Mouse (Mus musculus) ES-Bruce4 (cell line): ENCODE measurements around the gene Relb. TPM values are rescaled to one million over a fixed set of nuclear protein-coding genes. Genes with fewer than 3 reads are reported as not detected.
A peak's percentile ranks its signal among the peaks of the same experiment; 100 is the strongest.

Source experiments
- H3K27ac ChIP-seq: 2 replicates; pipeline ENCODE4 v1.5.1; 2012; ENCODE audit warnings: low read length, inconsistent platforms; ENCODE audit not compliant: insufficient read depth
- H3K27me3 ChIP-seq: 2 replicates; pipeline ENCODE4 v1.6.1; 2012; ENCODE audit warnings: mild to moderate bottlenecking, low read length, inconsistent platforms; ENCODE audit not compliant: control insufficient read depth, poor library complexity, insufficient read depth, severe bottlenecking
- H3K36me3 ChIP-seq: 2 replicates; pipeline ENCODE4 v1.6.1; 2012; ENCODE audit warnings: inconsistent platforms, mild to moderate bottlenecking, low read length, moderate library complexity; ENCODE audit not compliant: control insufficient read depth, poor library complexity, insufficient read depth, severe bottlenecking
- H3K4me1 ChIP-seq: one replicate; pipeline ENCODE4 v1.8.1; 2011; ENCODE audit warnings: low read length; ENCODE audit not compliant: control insufficient read depth, insufficient read depth
- H3K4me3 ChIP-seq: 2 replicates; pipeline ENCODE4 v1.5.1; 2011; ENCODE audit warnings: low read depth, mild to moderate bottlenecking, low read length
- H3K9ac ChIP-seq: 2 replicates; pipeline ENCODE4 v1.6.1; 2012; ENCODE audit warnings: low read depth, mild to moderate bottlenecking, inconsistent platforms; ENCODE audit not compliant: poor library complexity, severe bottlenecking
- H3K9me3 ChIP-seq: replicated peaks from 2 replicates; pipeline ENCODE4 v1.6.1; 2012; ENCODE audit warnings: mild to moderate bottlenecking, low read length, inconsistent platforms; ENCODE audit not compliant: control insufficient read depth, poor library complexity, insufficient read depth, severe bottlenecking
- CTCF ChIP-seq: IDR thresholded peaks from one replicate; pipeline ENCODE4 v1.8.1; 2011; ENCODE audit warnings: low read depth, low read length
- EP300 ChIP-seq: IDR thresholded peaks from 2 replicates; pipeline ENCODE4 v1.6.1; 2011; ENCODE audit warnings: low read depth, low read length; ENCODE audit not compliant: insufficient read depth
- POLR2A ChIP-seq: IDR thresholded peaks from one replicate; pipeline ENCODE4 v1.8.1; 2011; ENCODE audit warnings: low read length; ENCODE audit not compliant: insufficient read depth
- polyA plus RNA-seq: library from polyadenylated mRNA; stranded (reverse); fragments of >200 nt; gene quantifications from 2 replicates; pipeline ENCODE4 v1.2.4, GENCODE M21; 2011; ENCODE audit warnings: low read depth; ENCODE audit not compliant: missing spikeins, insufficient read depth, insufficient read length

Gene Relb
- polyA plus RNA-seq, 1 experiment: 11.7 TPM

GRCm38 (mm10) chr7:19586269-19586668 is 43.0 kb downstream of the Relb start:
- Histone ChIP-seq H3K27me3 (no peaks in the 10 kb centered on the region), H3K9me3 (no peaks in the 10 kb centered on the region), H3K9ac (peak overlapping the region; percentile 45), H3K36me3 (peaks cover 36% of the 10 kb centered on the region), H3K27ac (no peak overlapping the region), H3K4me1 (peaks cover 2% of the 10 kb centered on the region), H3K4me3 (peak overlapping the region; percentile 22)
- TF ChIP-seq CTCF (no peak), POLR2A (no peak), EP300 (no peak)

DNA sequence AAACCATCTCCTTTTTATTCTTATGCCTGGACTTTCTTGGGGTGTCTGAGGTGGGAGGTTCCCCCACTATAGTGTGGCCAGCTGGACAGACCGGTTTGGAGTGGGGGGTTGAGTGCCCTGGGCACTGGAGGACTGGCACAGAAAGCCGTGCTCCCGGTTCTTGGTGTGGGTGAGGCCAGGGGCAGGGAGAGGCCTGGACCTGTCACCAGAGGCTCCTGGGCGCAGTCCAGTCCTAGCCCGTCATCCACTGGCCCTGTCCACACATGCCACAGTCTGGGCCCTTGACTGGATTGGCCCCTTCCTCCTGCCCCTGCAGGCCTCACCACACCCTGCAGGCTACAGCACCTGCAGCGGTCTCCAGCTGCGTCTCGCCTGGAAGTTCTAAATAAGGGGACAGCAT is 48.6 kb downstream of the Relb start:
- peaks cover 43% of the 10 kb centered on the region for H3K36me3 ChIP-seq
- no peak overlapping the region for H3K27ac ChIP-seq
- no peak overlapping the region for H3K4me3 ChIP-seq
- H3K4me1 ChIP-seq: peaks cover 7% of the 10 kb centered on the region
- H3K9me3 ChIP-seq: no peaks in the 10 kb centered on the region
- no peak for TF ChIP-seq CTCF
- TF ChIP-seq EP300: no peak
- no peak for TF ChIP-seq POLR2A
- H3K9ac ChIP-seq: no peak overlapping the region
- no peaks in the 10 kb centered on the region for H3K27me3 ChIP-seq

DNA sequence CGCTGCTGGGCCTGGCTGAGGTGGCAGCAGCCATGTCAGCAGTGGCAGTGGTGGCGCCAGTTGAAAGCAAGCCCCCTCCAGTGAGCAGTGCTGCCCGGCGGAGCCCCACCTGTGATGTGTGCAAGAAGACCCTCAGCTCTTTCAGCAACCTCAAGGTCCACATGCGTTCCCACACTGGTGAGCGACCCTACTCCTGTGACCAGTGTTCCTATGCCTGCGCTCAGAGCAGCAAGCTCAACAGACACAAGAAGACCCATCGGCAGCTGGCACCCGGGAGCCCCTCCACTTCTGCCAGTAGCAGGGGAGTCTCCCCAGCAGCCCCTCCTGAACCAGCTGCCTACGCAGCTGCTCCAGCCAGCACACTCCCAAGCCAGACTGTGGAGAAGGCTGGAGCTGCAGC is 49.5 kb downstream of the Relb start:
- no peaks in the 10 kb centered on the region for H3K27me3 ChIP-seq
- TF ChIP-seq CTCF: no peak
- no peak for TF ChIP-seq EP300
- no peak for TF ChIP-seq POLR2A
- peaks cover 9% of the 10 kb centered on the region for H3K4me1 ChIP-seq
- H3K4me3 ChIP-seq: no peak overlapping the region; the same call in 1 of the 2 replicates
- H3K9ac ChIP-seq: no peak overlapping the region
- no peak overlapping the region for H3K27ac ChIP-seq
- H3K36me3 ChIP-seq: peaks cover 40% of the 10 kb centered on the region
- no peaks in the 10 kb centered on the region for H3K9me3 ChIP-seq

GRCm38 (mm10) chr7:19578436-19578835 is 50.8 kb downstream of the Relb start:
- peaks cover 9% of the 10 kb centered on the region for H3K4me1 ChIP-seq
- 0 out of 2 replicates have a peak overlapping the region, but pooled peaks have one; percentile 30 for H3K27ac ChIP-seq
- TF ChIP-seq EP300 (no peak), POLR2A (no peak), CTCF (no peak)
- no peaks in the 10 kb centered on the region for H3K9me3 ChIP-seq
- H3K9ac ChIP-seq: peak overlapping the region; percentile 76
- peak overlapping the region; percentile 70 for H3K4me3 ChIP-seq
- no peaks in the 10 kb centered on the region for H3K27me3 ChIP-seq
- H3K36me3 ChIP-seq: peaks cover 29% of the 10 kb centered on the region

GRCm38 (mm10) chr7:19577877-19578414 is 51.3 kb downstream of the Relb start:
- peaks cover 29% of the 10 kb centered on the region for H3K36me3 ChIP-seq
- H3K4me1 ChIP-seq: peaks cover 9% of the 10 kb centered on the region
- H3K27me3 ChIP-seq: no peaks in the 10 kb centered on the region
- peak overlapping the region; percentile 76 for H3K9ac ChIP-seq
- 0 out of 2 replicates have a peak overlapping the region, but pooled peaks have one; percentile 30 for H3K27ac ChIP-seq
- H3K4me3 ChIP-seq: peak overlapping the region; percentile 70
- TF ChIP-seq EP300: no peak
- H3K9me3 ChIP-seq: no peaks in the 10 kb centered on the region

GRCm38 (mm10) chr7:19577141-19577852 is 51.9 kb downstream of the Relb start, which contains the start of the genes Zfp296 and Gemin7:
Gene Zfp296, plus strand, starts transcription at chr7:19577287.
Gene Gemin7, minus strand, starts transcription at chr7:19577595.
- peak within 1 kb of the TSS; percentile 70 for H3K4me3 ChIP-seq
- no peaks in the 10 kb centered on the region for H3K27me3 ChIP-seq
- no peaks in the 10 kb centered on the region for H3K9me3 ChIP-seq
- H3K4me1 ChIP-seq: peaks cover 9% of the 10 kb centered on the region
- peak within 1 kb of the TSS; percentile 76 for H3K9ac ChIP-seq
- H3K27ac ChIP-seq: peak within 1 kb of the TSS; percentile 91
- peaks cover 26% of the 10 kb centered on the region for H3K36me3 ChIP-seq
- TF ChIP-seq POLR2A (peak; percentile 81), EP300 (peak; percentile 69; the same call in 1 of the 2 replicates), CTCF (no peak)
